Mouse (Mus musculus): Measurements from ENCODE around the gene Tanc1. TPM values are rescaled to one million over a fixed set of nuclear protein-coding genes. Genes with fewer than 3 reads are reported as not detected.

Gene Tanc1
- total and polyA plus RNA-seq, 3 experiments: 8.1 to 26.2 (median 25.6) TPM

DNA sequence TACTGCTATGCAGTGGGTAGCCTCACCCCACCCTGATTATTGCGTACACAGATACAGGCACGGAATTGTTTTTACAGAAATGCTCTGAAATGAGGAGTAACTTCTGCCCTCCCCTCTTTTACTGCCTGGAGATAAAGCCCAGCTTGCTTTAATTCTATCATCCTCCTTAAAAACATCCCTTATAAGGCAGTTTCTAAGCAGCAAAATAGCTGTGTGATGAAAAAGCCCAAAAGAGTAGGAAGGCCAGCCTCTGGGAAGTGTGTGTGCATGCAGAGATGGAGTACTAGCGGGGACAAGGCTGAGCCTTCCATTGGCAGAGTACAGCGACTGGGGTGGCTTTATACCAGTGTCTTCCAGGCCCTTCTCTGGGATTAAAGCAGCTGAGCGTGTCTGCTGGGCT, 140.9 kb downstream of the Tanc1 start:
- H3K27ac ChIP-seq: no peak overlapping the region; the same call in 1 of the 2 replicates
- DNase-seq: no peak
- H3K27me3 ChIP-seq (ENCODE audit: control insufficient read depth, insufficient read depth, low read length): no peaks in the 10 kb centered on the region
- no peaks in the 10 kb centered on the region; the same call in 1 of the 2 replicates for H3K79me2 ChIP-seq (replicated peaks; ENCODE audit: control insufficient read depth, insufficient read depth, low read length)
- no peak overlapping the region for H3K9ac ChIP-seq (ENCODE audit: low read depth, low read length)
- intact Hi-C loops (cut with DNase I): no loop called here
- peaks cover 1% of the 10 kb centered on the region; the same call in 1 of the 2 replicates for H3K4me1 ChIP-seq (ENCODE audit: control insufficient read depth, insufficient read depth, low read length)
- no peaks in the 10 kb centered on the region for H3K36me3 ChIP-seq (ENCODE audit: control insufficient read depth, insufficient read depth, low read length)
- TF ChIP-seq EP300 (IDR thresholded peaks at IDR 0.05; ENCODE audit: insufficient read depth, low read depth, low read length): no peak
- TF ChIP-seq POLR2A (IDR thresholded peaks at IDR 0.05; ENCODE audit: insufficient read depth, low read depth, low read length): no peak
- TF ChIP-seq CTCF (IDR thresholded peaks at IDR 0.05): no peak
- no peak overlapping the region for H3K4me3 ChIP-seq
- WGBS: 84% methylated on average over 5 of the region's 5 CpGs

DNA sequence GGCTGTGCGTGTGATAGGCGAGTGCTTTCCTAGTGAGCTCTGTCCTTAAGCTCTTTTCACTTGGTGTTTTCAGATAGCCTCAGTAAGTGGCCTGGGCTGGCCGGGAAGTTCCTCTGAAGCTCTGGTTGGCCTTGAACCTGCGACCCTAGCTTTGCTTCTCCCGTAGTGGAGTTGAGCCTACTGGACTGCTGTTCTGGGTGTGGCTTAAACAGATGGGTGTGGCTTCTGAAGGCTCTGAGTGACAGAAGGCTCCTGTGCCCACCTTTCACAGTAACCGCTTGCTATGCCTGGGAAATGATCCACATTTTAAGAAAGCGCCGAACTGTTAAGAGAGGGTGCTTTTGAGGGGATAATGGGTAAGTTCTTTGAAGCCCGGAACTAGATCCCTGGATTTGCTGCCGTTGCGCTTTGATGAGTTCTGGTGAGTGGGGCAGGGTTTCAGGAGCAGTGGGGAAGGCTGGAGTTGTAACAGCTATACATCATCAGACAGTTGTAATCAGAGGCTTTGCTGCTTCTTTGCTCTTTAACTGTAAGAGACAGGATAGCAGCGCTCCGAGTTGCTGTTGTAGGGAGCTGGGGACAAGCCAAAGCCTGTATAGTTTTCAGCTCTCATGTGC, 144.4 kb downstream of the Tanc1 start:
- WGBS: 86% methylated on average over 13 of the region's 13 CpGs
- intact Hi-C loops (cut with DNase I): no loop called here
- no peak for DNase-seq
- H3K27me3 ChIP-seq (ENCODE audit: control insufficient read depth, insufficient read depth, low read length): no peaks in the 10 kb centered on the region
- TF ChIP-seq POLR2A (IDR thresholded peaks at IDR 0.05; ENCODE audit: insufficient read depth, low read depth, low read length) (no peak), EP300 (IDR thresholded peaks at IDR 0.05; ENCODE audit: insufficient read depth, low read depth, low read length) (no peak), CTCF (IDR thresholded peaks at IDR 0.05) (no peak)
- H3K4me1 ChIP-seq (ENCODE audit: control insufficient read depth, insufficient read depth, low read length): peaks cover 2% of the 10 kb centered on the region
- H3K27ac ChIP-seq: no peak overlapping the region
- H3K79me2 ChIP-seq (replicated peaks; ENCODE audit: control insufficient read depth, insufficient read depth, low read length): no peaks in the 10 kb centered on the region
- H3K4me3 ChIP-seq: no peak overlapping the region
- H3K9ac ChIP-seq (ENCODE audit: low read depth, low read length): no peak overlapping the region
- H3K36me3 ChIP-seq (ENCODE audit: control insufficient read depth, insufficient read depth, low read length): no peaks in the 10 kb centered on the region; the same call in 1 of the 2 replicates

DNA sequence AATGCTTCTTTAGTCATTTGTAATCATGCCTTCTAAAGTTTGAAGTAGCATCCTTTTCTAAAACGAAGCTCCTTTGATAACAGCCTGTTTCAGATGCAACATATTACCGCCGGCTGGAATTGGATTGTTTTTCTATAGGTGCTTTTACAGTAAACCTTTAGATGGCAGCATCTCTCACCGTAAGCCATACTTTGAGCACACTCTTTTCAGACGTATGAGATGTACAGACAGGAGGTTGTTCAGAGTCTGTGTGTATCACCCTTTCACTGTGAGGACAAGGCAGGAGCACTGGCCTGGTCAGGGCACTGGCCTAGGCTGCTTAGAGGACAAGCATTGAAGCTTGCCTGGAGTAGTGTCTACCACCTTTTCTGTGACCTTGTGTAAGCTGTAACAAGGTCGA, 145.2 kb downstream of the Tanc1 start:
- no peak overlapping the region for H3K4me3 ChIP-seq
- TF ChIP-seq EP300 (IDR thresholded peaks at IDR 0.05; ENCODE audit: insufficient read depth, low read depth, low read length) (no peak), CTCF (IDR thresholded peaks at IDR 0.05) (peak; percentile 45), POLR2A (IDR thresholded peaks at IDR 0.05; ENCODE audit: insufficient read depth, low read depth, low read length) (no peak)
- H3K36me3 ChIP-seq (ENCODE audit: control insufficient read depth, insufficient read depth, low read length): no peaks in the 10 kb centered on the region; the same call in 1 of the 2 replicates
- no peaks in the 10 kb centered on the region for H3K27me3 ChIP-seq (ENCODE audit: control insufficient read depth, insufficient read depth, low read length)
- intact Hi-C loops (cut with DNase I): no loop called here
- peaks cover 2% of the 10 kb centered on the region for H3K4me1 ChIP-seq (ENCODE audit: control insufficient read depth, insufficient read depth, low read length)
- no peak overlapping the region for H3K9ac ChIP-seq (ENCODE audit: low read depth, low read length)
- DNase-seq: no peak
- no peak overlapping the region for H3K27ac ChIP-seq
- no peaks in the 10 kb centered on the region for H3K79me2 ChIP-seq (replicated peaks; ENCODE audit: control insufficient read depth, insufficient read depth, low read length)
- 72% methylated on average over 6 of the region's 6 CpGs for WGBS

DNA sequence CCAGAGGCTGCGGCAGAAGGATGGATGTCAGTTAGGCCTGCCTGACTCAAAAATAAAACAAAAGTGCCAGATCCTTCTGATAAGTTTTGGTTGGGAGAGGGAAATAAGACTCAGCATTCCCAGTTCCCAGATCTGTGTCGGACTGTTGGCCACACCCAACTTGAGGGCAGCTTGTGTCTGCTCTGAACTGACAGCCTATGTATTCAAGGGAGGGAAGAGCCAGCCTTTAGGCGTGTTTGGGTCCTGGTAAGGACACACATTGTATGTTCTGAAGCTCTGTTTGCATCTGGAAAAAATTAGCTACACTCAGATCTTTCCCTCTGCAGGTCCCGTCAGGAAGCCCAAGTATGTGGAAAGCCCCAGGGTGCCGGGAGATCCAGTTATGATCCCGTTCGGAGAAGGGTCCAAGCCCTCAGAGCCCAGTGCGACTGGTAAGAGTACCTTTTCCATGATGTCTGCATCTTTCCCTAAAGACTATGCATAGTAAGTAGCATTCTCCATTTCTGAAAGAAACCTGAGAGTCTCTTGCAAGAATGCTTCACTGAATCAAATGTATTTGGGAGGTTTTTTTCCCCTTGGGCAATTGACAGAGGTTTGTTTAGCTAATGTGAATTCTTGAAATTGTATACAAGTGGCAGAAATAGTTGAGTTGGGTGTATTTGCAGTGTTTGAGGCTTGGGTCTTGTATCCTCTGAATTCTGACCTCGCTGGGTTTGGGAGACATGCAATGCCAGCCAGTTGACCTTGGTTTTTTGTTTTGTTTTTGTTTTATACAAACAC, 146.5 kb downstream of the Tanc1 start:
- no peaks in the 10 kb centered on the region; the same call in 1 of the 2 replicates for H3K79me2 ChIP-seq (replicated peaks; ENCODE audit: control insufficient read depth, insufficient read depth, low read length)
- no peak overlapping the region for H3K9ac ChIP-seq (ENCODE audit: low read depth, low read length)
- no peak overlapping the region for H3K4me3 ChIP-seq
- DNase-seq: no peak
- H3K27ac ChIP-seq: no peak overlapping the region
- peaks cover 2% of the 10 kb centered on the region for H3K4me1 ChIP-seq (ENCODE audit: control insufficient read depth, insufficient read depth, low read length)
- H3K36me3 ChIP-seq (ENCODE audit: control insufficient read depth, insufficient read depth, low read length): no peaks in the 10 kb centered on the region; the same call in 1 of the 2 replicates
- intact Hi-C loops (cut with DNase I): no loop called here
- TF ChIP-seq POLR2A (IDR thresholded peaks at IDR 0.05; ENCODE audit: insufficient read depth, low read depth, low read length) (no peak), EP300 (IDR thresholded peaks at IDR 0.05; ENCODE audit: insufficient read depth, low read depth, low read length) (no peak), CTCF (IDR thresholded peaks at IDR 0.05) (no peak)
- no peaks in the 10 kb centered on the region for H3K27me3 ChIP-seq (ENCODE audit: control insufficient read depth, insufficient read depth, low read length)
- WGBS: 86% methylated on average over 9 of the region's 9 CpGs

DNA sequence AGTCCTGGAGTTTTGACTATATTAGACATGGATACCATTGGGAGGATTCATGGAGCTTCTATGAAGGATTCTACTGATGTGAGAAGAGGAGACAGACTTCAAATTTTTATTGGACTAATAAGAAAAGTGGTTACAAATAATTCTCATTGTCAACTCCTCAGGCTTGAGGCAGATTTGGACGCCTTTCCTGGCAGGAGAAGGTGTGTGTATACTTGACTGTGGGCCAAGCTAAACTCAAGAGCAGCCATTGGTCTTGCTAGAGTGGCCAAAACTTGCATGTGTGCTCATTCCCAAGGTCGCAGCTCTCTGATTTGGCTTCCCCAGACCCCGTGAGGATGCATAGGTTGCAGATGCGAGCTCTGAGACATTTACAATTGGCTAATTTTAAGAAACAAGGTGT, 148.9 kb downstream of the Tanc1 start:
- DNase-seq: peak in 1 of 2 experiments; percentile 32
- Histone ChIP-seq H3K79me2 (replicated peaks; ENCODE audit: control insufficient read depth, insufficient read depth, low read length) (no peaks in the 10 kb centered on the region; the same call in 1 of the 2 replicates), H3K4me1 (ENCODE audit: control insufficient read depth, insufficient read depth, low read length) (peaks cover 2% of the 10 kb centered on the region), H3K27me3 (ENCODE audit: control insufficient read depth, insufficient read depth, low read length) (no peaks in the 10 kb centered on the region), H3K27ac (no peak overlapping the region), H3K4me3 (no peak overlapping the region), H3K36me3 (ENCODE audit: control insufficient read depth, insufficient read depth, low read length) (no peaks in the 10 kb centered on the region; the same call in 1 of the 2 replicates), H3K9ac (ENCODE audit: low read depth, low read length) (no peak overlapping the region)
- no peak for TF ChIP-seq CTCF (IDR thresholded peaks at IDR 0.05)
- TF ChIP-seq EP300 (IDR thresholded peaks at IDR 0.05; ENCODE audit: insufficient read depth, low read depth, low read length): no peak
- no peak for TF ChIP-seq POLR2A (IDR thresholded peaks at IDR 0.05; ENCODE audit: insufficient read depth, low read depth, low read length)
- 45% methylated on average over 4 of the region's 4 CpGs for WGBS
- intact Hi-C loops (cut with DNase I): no loop called here

DNA sequence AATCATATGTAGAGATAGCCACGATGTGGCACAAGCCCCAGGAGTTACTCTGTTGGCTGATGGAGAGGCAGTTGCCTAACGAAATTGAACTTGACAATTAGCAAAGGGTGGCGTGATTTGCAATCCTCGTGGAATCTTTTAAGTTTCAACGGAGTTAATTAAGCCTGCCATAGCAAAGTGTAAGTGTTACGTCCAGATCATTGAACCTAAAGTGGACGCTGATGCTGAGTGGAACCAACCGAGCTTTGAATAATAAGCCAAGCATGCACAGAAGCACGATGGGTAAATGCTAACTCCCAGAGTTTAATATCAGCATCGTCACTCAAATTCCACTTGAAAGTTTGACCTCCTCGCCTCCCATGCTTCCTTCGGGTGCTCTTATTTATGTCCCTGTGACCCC, 149.3 kb downstream of the Tanc1 start:
- Histone ChIP-seq H3K9ac (ENCODE audit: low read depth, low read length) (no peak overlapping the region), H3K27me3 (ENCODE audit: control insufficient read depth, insufficient read depth, low read length) (no peaks in the 10 kb centered on the region), H3K4me3 (no peak overlapping the region), H3K4me1 (ENCODE audit: control insufficient read depth, insufficient read depth, low read length) (peaks cover 2% of the 10 kb centered on the region), H3K79me2 (replicated peaks; ENCODE audit: control insufficient read depth, insufficient read depth, low read length) (no peaks in the 10 kb centered on the region; the same call in 1 of the 2 replicates), H3K27ac (no peak overlapping the region), H3K36me3 (ENCODE audit: control insufficient read depth, insufficient read depth, low read length) (no peaks in the 10 kb centered on the region; the same call in 1 of the 2 replicates)
- WGBS: 77% methylated on average over 12 of the region's 12 CpGs
- no peak for TF ChIP-seq POLR2A (IDR thresholded peaks at IDR 0.05; ENCODE audit: insufficient read depth, low read depth, low read length)
- TF ChIP-seq CTCF (IDR thresholded peaks at IDR 0.05): no peak
- intact Hi-C loops (cut with DNase I): no loop called here
- DNase-seq: no peak
